26 mouse cellular contexts compared by ENCODE assay signal in the genomic region with DNA sequence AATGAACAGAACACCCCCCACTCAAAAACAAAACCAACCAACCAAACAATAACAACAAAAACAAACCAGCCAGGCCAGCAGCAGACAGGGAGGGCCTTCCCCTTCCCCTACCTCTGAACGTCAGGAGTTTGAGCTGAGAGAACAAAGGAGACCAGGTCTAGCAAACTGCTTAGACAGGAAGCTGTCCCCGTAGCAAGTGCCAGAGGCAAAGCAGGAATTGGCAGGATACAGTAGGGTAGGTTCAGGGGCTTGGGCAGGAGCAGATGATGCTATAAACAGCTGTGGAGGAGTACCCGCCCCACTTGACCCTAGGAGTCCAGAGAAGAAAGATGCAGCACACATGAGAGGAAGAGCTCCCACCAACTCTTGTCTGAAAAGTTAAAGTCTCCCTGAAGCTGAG. TPM values are rescaled to one million over a fixed set of nuclear protein-coding genes. Genes with fewer than 3 reads are reported as not detected.
A peak's percentile ranks its signal among the peaks of the same experiment; 100 is the strongest.
DNase-seq lines count a peak whose midpoint lies in the region; ATAC-seq and TF ChIP-seq lines count a peak whose summit lies in the region.
"Had no signal": no experiment of that assay in that cellular context is flagged by ENCODE, and none has a peak within 500 bp of the region (broad histone marks: within the 10 kb centered on the region; RNA-seq: fewer than 3 reads in every experiment).

No protein-coding gene starts in this region.

- TF ChIP-seq EP300 in heart, adult 2 months (IDR thresholded peaks at IDR 0.05; ENCODE audit: insufficient read depth, low read depth, low read length): 0 out of 2 replicates have a peak, but pooled peaks have one; percentile 31

- H3K9ac ChIP-seq in heart, adult 2 months (ENCODE audit: low read depth, low read length): no peak overlapping the region
- H3K9ac ChIP-seq in liver, embryonic 13.5 days: no peak overlapping the region
- H3K9ac ChIP-seq in heart, embryonic 15.5 days: no peak overlapping the region
- peak overlapping the region; percentile 39 for H3K9ac ChIP-seq in limb, embryonic 13.5 days
- H3K9ac ChIP-seq: forebrain, postnatal 0 days; hindbrain, embryonic 15.5 days had no signal

- intact Hi-C loops in heart, adult 2 months (cut with DNase I): no loop called here
- intact Hi-C loops in heart, postnatal 25 days (cut with DNase I): loop anchor here (2.0 kb wide), 1 partner anchor 17 kb away; no protein-coding TSS in a partner anchor

- H3K4me3 ChIP-seq in heart, adult 2 months: 0 out of 2 replicates have a peak overlapping the region, but pooled peaks have one; percentile 12
- no peak overlapping the region for H3K4me3 ChIP-seq in liver, embryonic 13.5 days (replicated peaks)
- H3K4me3 ChIP-seq in heart, embryonic 15.5 days: no peak overlapping the region
- H3K4me3 ChIP-seq in limb, embryonic 13.5 days: 0 out of 2 replicates have a peak overlapping the region, but pooled peaks have one; percentile 5
- H3K4me3 ChIP-seq: hindbrain, embryonic 15.5 days had no signal

- peaks cover 5% of the 10 kb centered on the region for H3K36me3 ChIP-seq in heart, adult 2 months (ENCODE audit: control insufficient read depth, insufficient read depth, low read length)
- peaks cover 5% of the 10 kb centered on the region; the same call in 1 of the 2 replicates for H3K36me3 ChIP-seq in liver, embryonic 13.5 days
- peaks cover 9% of the 10 kb centered on the region for H3K36me3 ChIP-seq in heart, embryonic 15.5 days
- peaks cover 27% of the 10 kb centered on the region for H3K36me3 ChIP-seq in limb, embryonic 13.5 days
- H3K36me3 ChIP-seq: hindbrain, embryonic 15.5 days had no signal

- H3K27ac ChIP-seq in heart, adult 2 months: peak overlapping the region; percentile 55
- no peak overlapping the region for H3K27ac ChIP-seq in liver, embryonic 13.5 days
- H3K27ac ChIP-seq in heart, embryonic 15.5 days: peak overlapping the region; percentile 32
- no peak overlapping the region for H3K27ac ChIP-seq in limb, embryonic 13.5 days
- H3K27ac ChIP-seq: hindbrain, embryonic 15.5 days had no signal

- no peak for TF ChIP-seq POLR2A in heart, adult 2 months (IDR thresholded peaks at IDR 0.05; ENCODE audit: insufficient read depth, low read depth, low read length)

- ATAC-seq in liver, embryonic 13.5 days (ENCODE audit: low read depth): no peak
- ATAC-seq in heart, embryonic 15.5 days (replicated peaks; ENCODE audit: insufficient number of reproducible peaks, insufficient read depth, low FRiP score, low read depth): no peak
- no peak for ATAC-seq in limb, embryonic 13.5 days (ENCODE audit: low FRiP score, low read depth)
- ATAC-seq: forebrain, postnatal 0 days had no signal

- H3K9me3 ChIP-seq in liver, embryonic 13.5 days (replicated peaks): no peaks in the 10 kb centered on the region
- no peaks in the 10 kb centered on the region for H3K9me3 ChIP-seq in heart, embryonic 15.5 days (replicated peaks)
- H3K9me3 ChIP-seq in limb, embryonic 13.5 days: no peaks in the 10 kb centered on the region
- H3K9me3 ChIP-seq: hindbrain, embryonic 15.5 days had no signal

- DNase-seq in heart, adult 2 months: peak in 1 of 2 experiments; percentile 41
- DNase-seq in heart, postnatal 25 days (ENCODE audit: low spot score): no peak
- no peak for DNase-seq in liver, embryonic 13.5 days
- DNase-seq in liver: no peak
- no peak for DNase-seq in thymus, postnatal 25 days
- DNase-seq in ovary, postnatal 36 days (ENCODE audit: low spot score): no peak
- DNase-seq: adrenal gland, adult 8-10 months; B cell, adult 2 months; cerebellum, adult 11-12 months; cerebellum, postnatal 25 days; forebrain, postnatal 0 days; kidney, adult 2 months; lung, postnatal 14 days; spleen, adult 18-20 months; thymus, adult 2 months had no signal

- no peaks in the 10 kb centered on the region for H3K27me3 ChIP-seq in heart, adult 2 months (ENCODE audit: control insufficient read depth, insufficient read depth, low read length)
- H3K27me3 ChIP-seq in liver, embryonic 13.5 days: peaks cover 8% of the 10 kb centered on the region
- H3K27me3 ChIP-seq in heart, embryonic 15.5 days: no peaks in the 10 kb centered on the region
- H3K27me3 ChIP-seq in limb, embryonic 13.5 days: no peaks in the 10 kb centered on the region

- no peak for TF ChIP-seq CTCF in heart, adult 2 months (IDR thresholded peaks at IDR 0.05)

- H3K4me2 ChIP-seq in liver, embryonic 13.5 days: peak overlapping the region; percentile 92; the same call in 1 of the 2 replicates
- peak overlapping the region; percentile 85; the same call in 1 of the 2 replicates for H3K4me2 ChIP-seq in heart, embryonic 15.5 days
- peak overlapping the region; percentile 78 for H3K4me2 ChIP-seq in limb, embryonic 13.5 days (replicated peaks)
- H3K4me2 ChIP-seq: hindbrain, embryonic 15.5 days; liver, embryonic 11.5 days had no signal

- peaks cover 31% of the 10 kb centered on the region for H3K4me1 ChIP-seq in heart, adult 2 months (ENCODE audit: control insufficient read depth, insufficient read depth, low read length)
- peaks cover 50% of the 10 kb centered on the region for H3K4me1 ChIP-seq in liver, embryonic 13.5 days (replicated peaks)
- H3K4me1 ChIP-seq in heart, embryonic 15.5 days (replicated peaks): peaks cover 56% of the 10 kb centered on the region
- H3K4me1 ChIP-seq in limb, embryonic 13.5 days: peaks cover 53% of the 10 kb centered on the region

- WGBS in heart, adult 2 months: 13% methylated on average over 3 of the region's 3 CpGs
- 51% methylated on average over 3 of the region's 3 CpGs for WGBS in liver, embryonic 13.5 days (ENCODE audit: insufficient replicate concordance)
- 47% methylated on average over 3 of the region's 3 CpGs for WGBS in heart, embryonic 15.5 days
- WGBS in limb, embryonic 13.5 days: 40% methylated on average over 3 of the region's 3 CpGs

- H3K79me2 ChIP-seq in heart, adult 2 months (replicated peaks; ENCODE audit: control insufficient read depth, insufficient read depth, low read length): no peaks in the 10 kb centered on the region

RNA-seq across cellular contexts. Expression of a gene that starts 2.4 kb away (rescaled TPM):
- total RNA-seq in heart, adult 2 months (2021): 10 to 100 TPM; 62.4 to 65.8 TPM
- 88.6 and 123 TPM in 2 replicates for polyA plus RNA-seq in heart, adult 2 months (2012; rRNA removed)
- 10 to 100 TPM; 79.5 to 97.6 TPM for total RNA-seq in heart, postnatal 25 days (2021)
- polyA plus RNA-seq in liver, embryonic 13.5 days (2015; fragmentation: Nextera tagmentation; extraction: Ambion mirVana): 24.9 and 28.3 TPM in 2 replicates
- polyA plus RNA-seq in heart, embryonic 15.5 days (2015; fragmentation: Nextera tagmentation; extraction: Ambion mirVana): 52.1 and 60.0 TPM in 2 replicates
- polyA plus RNA-seq in limb, embryonic 13.5 days (2015; fragmentation: Nextera tagmentation; extraction: Ambion mirVana): 78.2 and 82.8 TPM in 2 replicates

RNA-seq across cellular contexts. Expression of a gene that starts 6.6 kb away (rescaled TPM):
- total RNA-seq in heart, adult 2 months (2021): 10 to 100 TPM; 38.9 to 41.9 TPM
- polyA plus RNA-seq in heart, adult 2 months (2012; rRNA removed): 41.2 and 42.3 TPM in 2 replicates
- total RNA-seq in heart, postnatal 25 days (2021): 10 to 100 TPM; 36.4 to 39.3 TPM
- polyA plus RNA-seq in liver, embryonic 13.5 days (2015; fragmentation: Nextera tagmentation; extraction: Ambion mirVana): 6.8 and 7.1 TPM in 2 replicates
- 12.1 and 17.6 TPM in 2 replicates for polyA plus RNA-seq in heart, embryonic 15.5 days (2015; fragmentation: Nextera tagmentation; extraction: Ambion mirVana)
- 13.4 and 13.7 TPM in 2 replicates for polyA plus RNA-seq in limb, embryonic 13.5 days (2015; fragmentation: Nextera tagmentation; extraction: Ambion mirVana)

RNA-seq across cellular contexts. Expression of a gene that starts 29.6 kb away (rescaled TPM):
- total RNA-seq in heart, adult 2 months (2021): 100 to 1,000 TPM; 626 to 697 TPM
- polyA plus RNA-seq in heart, adult 2 months (2012; rRNA removed): 395 and 619 TPM in 2 replicates
- 100 to 1,000 TPM; 689 to 706 TPM for total RNA-seq in heart, postnatal 25 days (2021)
- 17.7 and 21.0 TPM in 2 replicates for polyA plus RNA-seq in liver, embryonic 13.5 days (2015; fragmentation: Nextera tagmentation; extraction: Ambion mirVana)
- 141 and 144 TPM in 2 replicates for polyA plus RNA-seq in heart, embryonic 15.5 days (2015; fragmentation: Nextera tagmentation; extraction: Ambion mirVana)
- polyA plus RNA-seq in limb, embryonic 13.5 days (2015; fragmentation: Nextera tagmentation; extraction: Ambion mirVana): 33.7 and 37.8 TPM in 2 replicates

RNA-seq across cellular contexts. Expression of a gene that starts 51.5 kb away (rescaled TPM):
- total RNA-seq in heart, adult 2 months (2021): 100 to 1,000 TPM; 117 to 262 TPM
- 204 and 212 TPM in 2 replicates for polyA plus RNA-seq in heart, adult 2 months (2012; rRNA removed)
- 100 to 1,000 TPM; 169 to 448 TPM for total RNA-seq in heart, postnatal 25 days (2021)
- polyA plus RNA-seq in liver, embryonic 13.5 days (2015; fragmentation: Nextera tagmentation; extraction: Ambion mirVana): 0.38 TPM in 1 of 2 replicates, not detected in the other
- polyA plus RNA-seq in heart, embryonic 15.5 days (2015; fragmentation: Nextera tagmentation; extraction: Ambion mirVana): 130 and 171 TPM in 2 replicates
- polyA plus RNA-seq in limb, embryonic 13.5 days (2015; fragmentation: Nextera tagmentation; extraction: Ambion mirVana): not detected in 2 replicates
- total RNA-seq: forebrain, postnatal 0 days; gastrocnemius, adult 18-20 months; layer of hippocampus, adult 18-20 months; left cerebral cortex, adult 8-10 months; megakaryocyte-erythroid progenitor cell, adult 5-6 weeks; midbrain, postnatal 0 days had no signal
- polyA plus RNA-seq: brain, embryonic 14.5 days; kidney, adult 2 months; midbrain, postnatal 0 days; stomach, embryonic 14.5 days had no signal

Comparison
In these comparisons a context has a peak if more than half of its experiments do, and no peak if none do; other contexts are left out.
1. H3K4me3 ChIP-seq: peak in heart, adult 2 months (single experiment) and limb, embryonic 13.5 days (single experiment); none in liver, embryonic 13.5 days (single experiment) and heart, embryonic 15.5 days (single experiment).
2. H3K27ac ChIP-seq: peak in heart, adult 2 months (single experiment) and heart, embryonic 15.5 days (single experiment); none in liver, embryonic 13.5 days (single experiment) and limb, embryonic 13.5 days (single experiment).
3. Peak in every context shown above with its lines, with median percentiles within 50 percentile points of each other: H3K4me2 ChIP-seq.